In genomic region chr12:80039150-80039549, GRCm38 (mm10) we compare ENCODE assay signal across 28 mouse cellular contexts.
A peak's percentile ranks its signal among the peaks of the same experiment; 100 is the strongest.
DNase-seq lines count a peak whose midpoint lies in the region; ATAC-seq and TF ChIP-seq lines count a peak whose summit lies in the region.
"Had no signal": no experiment of that assay in that cellular context is flagged by ENCODE, and none has a peak within 500 bp of the region (broad histone marks: within the 10 kb centered on the region; RNA-seq: fewer than 3 reads in every experiment).

No protein-coding gene starts in this region.

- peaks cover 42% of the 10 kb centered on the region for H3K4me1 ChIP-seq in hindbrain, embryonic 10.5 days (replicated peaks)
- H3K4me1 ChIP-seq in hindbrain, embryonic 16.5 days (ENCODE audit: control insufficient read depth, insufficient read depth, low read depth, low read length) = no peaks in the 10 kb centered on the region
- peaks cover 24 to 46% of the 10 kb centered on the region in 2 experiments for H3K4me1 ChIP-seq in liver, embryonic 14.5 days (replicated peaks; ENCODE audit: control insufficient read depth in 2 of 2, insufficient read depth in 2 of 2, low read length in 1 of 2)
- H3K4me1 ChIP-seq in liver, embryonic 15.5 days (replicated peaks) = peaks cover 48% of the 10 kb centered on the region
- H3K4me1 ChIP-seq: hindbrain, embryonic 15.5 days had no signal

- no peak for DNase-seq in hindbrain, embryonic 10.5 days (ENCODE audit: low spot score)
- no peak for DNase-seq in liver, embryonic 14.5 days (ENCODE audit: low read depth in 3 of 3, low spot score in 3 of 3)
- DNase-seq in liver = no peak
- DNase-seq: adrenal gland, postnatal 10 days; cerebellum, adult 11 months; cerebellum, adult 8-10 months; cerebellum, postnatal 10 days; cerebellum, postnatal 36 days; embryo, embryonic 11 days; forebrain, postnatal 0 days; gastrocnemius, adult 2 months; gastrocnemius, postnatal 14 days; heart, adult 18-20 months; heart, postnatal 14 days; heart, postnatal 4 days had no signal

- no peak for TF ChIP-seq EP300 in liver, embryonic 14.5 days (IDR thresholded peaks at IDR 0.05; ENCODE audit: low read depth)

- 89% methylated on average over 1 of the region's 1 CpGs for WGBS in hindbrain, embryonic 10.5 days
- WGBS in hindbrain, embryonic 16.5 days = 86% methylated on average over 1 of the region's 1 CpGs
- WGBS in liver, embryonic 14.5 days (ENCODE audit: insufficient replicate concordance) = 57% methylated on average over 1 of the region's 1 CpGs
- 39% methylated on average over 1 of the region's 1 CpGs for WGBS in liver, embryonic 15.5 days (ENCODE audit: insufficient replicate concordance)

- no peak overlapping the region for H3K9ac ChIP-seq in hindbrain, embryonic 16.5 days (ENCODE audit: low read depth, low read length)
- no peak overlapping the region for H3K9ac ChIP-seq in liver, embryonic 14.5 days (replicated peaks)
- H3K9ac ChIP-seq in liver, embryonic 15.5 days = no peak overlapping the region
- H3K9ac ChIP-seq: embryonic facial prominence, embryonic 13.5 days; forebrain, embryonic 13.5 days; forebrain, postnatal 0 days; heart, embryonic 12.5 days; heart, embryonic 15.5 days; hindbrain, embryonic 12.5 days; hindbrain, embryonic 15.5 days; intestine, embryonic 15.5 days had no signal

- H3K27me3 ChIP-seq in hindbrain, embryonic 10.5 days (ENCODE audit: insufficient read depth, poor library complexity, severe bottlenecking) = peaks cover 7% of the 10 kb centered on the region; the same call in 1 of the 2 replicates
- H3K27me3 ChIP-seq in hindbrain, embryonic 16.5 days (replicated peaks; ENCODE audit: control insufficient read depth, insufficient read depth, low read length) = no peaks in the 10 kb centered on the region
- no peaks in the 10 kb centered on the region for H3K27me3 ChIP-seq in liver, embryonic 14.5 days (ENCODE audit: control insufficient read depth, insufficient read depth, low read length)
- H3K27me3 ChIP-seq in liver, embryonic 15.5 days = no peaks in the 10 kb centered on the region
- H3K27me3 ChIP-seq: embryonic facial prominence, embryonic 13.5 days; forebrain, embryonic 13.5 days; heart, embryonic 12.5 days; heart, embryonic 15.5 days; hindbrain, embryonic 12.5 days; hindbrain, embryonic 15.5 days; intestine, embryonic 15.5 days had no signal

- no peaks in the 10 kb centered on the region for H3K36me3 ChIP-seq in hindbrain, embryonic 10.5 days
- no peaks in the 10 kb centered on the region for H3K36me3 ChIP-seq in hindbrain, embryonic 16.5 days (ENCODE audit: control insufficient read depth, insufficient read depth, low read length)
- H3K36me3 ChIP-seq in liver, embryonic 14.5 days (replicated peaks; ENCODE audit: control insufficient read depth, insufficient read depth, low read depth) = no peaks in the 10 kb centered on the region
- no peaks in the 10 kb centered on the region for H3K36me3 ChIP-seq in liver, embryonic 15.5 days (replicated peaks)
- H3K36me3 ChIP-seq: embryonic facial prominence, embryonic 10.5 days; embryonic facial prominence, embryonic 13.5 days; heart, embryonic 12.5 days; heart, embryonic 15.5 days; hindbrain, embryonic 12.5 days; hindbrain, embryonic 15.5 days; intestine, embryonic 15.5 days had no signal

- TF ChIP-seq CTCF in liver, embryonic 14.5 days (IDR thresholded peaks at IDR 0.05; ENCODE audit: low read depth) = no peak

- no peak overlapping the region for H3K4me2 ChIP-seq in hindbrain, embryonic 16.5 days (ENCODE audit: low read length)
- no peak overlapping the region for H3K4me2 ChIP-seq in liver, embryonic 14.5 days (ENCODE audit: low read depth)
- H3K4me2 ChIP-seq in liver, embryonic 15.5 days = no peak overlapping the region
- H3K4me2 ChIP-seq: embryonic facial prominence, embryonic 13.5 days; forebrain, embryonic 13.5 days; heart, embryonic 12.5 days; heart, embryonic 15.5 days; hindbrain, embryonic 12.5 days; hindbrain, embryonic 15.5 days; intestine, embryonic 15.5 days had no signal

- H3K4me3 ChIP-seq in hindbrain, embryonic 10.5 days = no peak overlapping the region
- no peak overlapping the region for H3K4me3 ChIP-seq in hindbrain, embryonic 16.5 days (ENCODE audit: low read length)
- H3K4me3 ChIP-seq in liver, embryonic 14.5 days (ENCODE audit: insufficient read depth in 1 of 2, low read depth in 2 of 2, low read length in 2 of 2) = no peak overlapping the region
- H3K4me3 ChIP-seq in liver, embryonic 15.5 days (replicated peaks) = no peak overlapping the region
- H3K4me3 ChIP-seq: embryonic facial prominence, embryonic 10.5 days; embryonic facial prominence, embryonic 13.5 days; erythroblast, embryonic 14.5 days; forebrain, embryonic 13.5 days; gastrocnemius, adult 2 months; heart, embryonic 12.5 days; heart, embryonic 15.5 days; hindbrain, embryonic 12.5 days; hindbrain, embryonic 15.5 days; intestine, embryonic 15.5 days had no signal

- ATAC-seq in hindbrain, embryonic 16.5 days = no peak
- peak; percentile 8; the same call in 1 of the 2 replicates for ATAC-seq in liver, embryonic 14.5 days (ENCODE audit: insufficient read depth)
- ATAC-seq in liver, embryonic 15.5 days (ENCODE audit: insufficient read depth) = no peak
- no peak for ATAC-seq in activated CD4-positive, CD25-positive, alpha-beta regulatory T cell, adult 4 months
- ATAC-seq: CD4-positive, CD25-positive, alpha-beta regulatory T cell, adult 4 months; forebrain, embryonic 13.5 days; forebrain, postnatal 0 days; intestine, embryonic 15.5 days had no signal

- peak overlapping the region; percentile 16; the same call in 1 of the 2 replicates for H3K27ac ChIP-seq in hindbrain, embryonic 10.5 days
- H3K27ac ChIP-seq in hindbrain, embryonic 16.5 days (ENCODE audit: low read depth, low read length) = no peak overlapping the region
- H3K27ac ChIP-seq in liver, embryonic 14.5 days = no peak overlapping the region
- H3K27ac ChIP-seq in liver, embryonic 15.5 days (replicated peaks) = 0 out of 2 replicates have a peak overlapping the region, but pooled peaks have one; percentile 11
- H3K27ac ChIP-seq: embryonic facial prominence, embryonic 10.5 days; embryonic facial prominence, embryonic 13.5 days; forebrain, embryonic 13.5 days; gastrocnemius, adult 2 months; heart, embryonic 15.5 days; hindbrain, embryonic 12.5 days; hindbrain, embryonic 15.5 days; intestine, embryonic 15.5 days had no signal

- no peaks in the 10 kb centered on the region for H3K9me3 ChIP-seq in hindbrain, embryonic 10.5 days
- H3K9me3 ChIP-seq in hindbrain, embryonic 16.5 days (ENCODE audit: control insufficient read depth, low read length) = no peaks in the 10 kb centered on the region
- H3K9me3 ChIP-seq in liver, embryonic 14.5 days (ENCODE audit: control insufficient read depth, low read length) = no peaks in the 10 kb centered on the region
- no peaks in the 10 kb centered on the region for H3K9me3 ChIP-seq in liver, embryonic 15.5 days (replicated peaks)
- H3K9me3 ChIP-seq: embryonic facial prominence, embryonic 10.5 days; embryonic facial prominence, embryonic 13.5 days; forebrain, embryonic 13.5 days; heart, embryonic 12.5 days; heart, embryonic 15.5 days; hindbrain, embryonic 12.5 days; hindbrain, embryonic 15.5 days; intestine, embryonic 15.5 days had no signal

Comparison
In these comparisons a context has a peak if more than half of its experiments do, and no peak if none do; other contexts are left out.
1. H3K27ac ChIP-seq: peak in hindbrain, embryonic 10.5 days (single experiment) and liver, embryonic 15.5 days (single experiment); none in hindbrain, embryonic 16.5 days (single experiment) and liver, embryonic 14.5 days (single experiment).